Mouse (Mus musculus) heart, embryonic 15.5 days (tissue): Measurements from ENCODE around the gene Usp29. TPM values are rescaled to one million over a fixed set of nuclear protein-coding genes. Genes with fewer than 3 reads are reported as not detected.

Experiments
- ATAC-seq: fragments of 200-750 bp; cut with Nextera tagmentation; replicated peaks from 2 replicates; pipeline ENCODE4 v1.8.0; 2017; ENCODE audit warnings: low read depth, moderate TSS enrichment; ENCODE audit not compliant: insufficient number of reproducible peaks, insufficient read depth, low FRiP score
- H3K27ac ChIP-seq: fragments of 300-500 bp; sonication (generic); 2 replicates; pipeline ENCODE4 v1.5.1; 2015; ENCODE audit warnings: mild to moderate bottlenecking, inconsistent platforms
- H3K27me3 ChIP-seq: fragments of 300-500 bp; sonication (generic); 2 replicates; pipeline ENCODE4 v1.6.1; 2015; ENCODE audit warnings: inconsistent platforms
- H3K36me3 ChIP-seq: fragments of 300-500 bp; sonication (generic); 2 replicates; pipeline ENCODE4 v1.6.1; 2015; ENCODE audit warnings: mild to moderate bottlenecking, inconsistent platforms
- H3K4me1 ChIP-seq: fragments of 300-500 bp; sonication (generic); replicated peaks from 2 replicates; pipeline ENCODE4 v1.6.1; 2015; ENCODE audit warnings: inconsistent platforms
- H3K4me2 ChIP-seq: fragments of 300-500 bp; sonication (generic); 2 replicates; pipeline ENCODE4 v1.6.1; 2015; ENCODE audit warnings: inconsistent platforms, mild to moderate bottlenecking, moderate library complexity
- H3K4me3 ChIP-seq: fragments of 300-500 bp; sonication (generic); 2 replicates; pipeline ENCODE4 v1.5.1; 2015; ENCODE audit warnings: mild to moderate bottlenecking, inconsistent platforms
- H3K9ac ChIP-seq: fragments of 300-500 bp; sonication (generic); 2 replicates; pipeline ENCODE4 v1.6.1; 2015; ENCODE audit warnings: mild to moderate bottlenecking, inconsistent platforms
- H3K9me3 ChIP-seq: fragments of 300-500 bp; sonication (generic); replicated peaks from 2 replicates; pipeline ENCODE4 v1.6.1; 2016; ENCODE audit warnings: inconsistent platforms
- whole genome bisulfite sequencing: fragments of 180-500 bp; shearing (Covaris S2); methylation state at CpG from one replicate; pipeline ENCODE4 v1.1.7; 2015; ENCODE audit warnings: mixed read lengths; 5-methylcytosine and 5-hydroxymethylcytosine counted together
- polyA plus RNA-seq: library from polyadenylated mRNA; unstranded; fragments of >200 nt; fragmentation: Nextera tagmentation; extraction: Ambion mirVana; gene quantifications from 2 replicates; pipeline ENCODE4 v1.2.1, GENCODE M21; 2015

Usp29 gene
- polyA plus RNA-seq, 1 experiment from 2014 or later: 5.6 TPM

DNA sequence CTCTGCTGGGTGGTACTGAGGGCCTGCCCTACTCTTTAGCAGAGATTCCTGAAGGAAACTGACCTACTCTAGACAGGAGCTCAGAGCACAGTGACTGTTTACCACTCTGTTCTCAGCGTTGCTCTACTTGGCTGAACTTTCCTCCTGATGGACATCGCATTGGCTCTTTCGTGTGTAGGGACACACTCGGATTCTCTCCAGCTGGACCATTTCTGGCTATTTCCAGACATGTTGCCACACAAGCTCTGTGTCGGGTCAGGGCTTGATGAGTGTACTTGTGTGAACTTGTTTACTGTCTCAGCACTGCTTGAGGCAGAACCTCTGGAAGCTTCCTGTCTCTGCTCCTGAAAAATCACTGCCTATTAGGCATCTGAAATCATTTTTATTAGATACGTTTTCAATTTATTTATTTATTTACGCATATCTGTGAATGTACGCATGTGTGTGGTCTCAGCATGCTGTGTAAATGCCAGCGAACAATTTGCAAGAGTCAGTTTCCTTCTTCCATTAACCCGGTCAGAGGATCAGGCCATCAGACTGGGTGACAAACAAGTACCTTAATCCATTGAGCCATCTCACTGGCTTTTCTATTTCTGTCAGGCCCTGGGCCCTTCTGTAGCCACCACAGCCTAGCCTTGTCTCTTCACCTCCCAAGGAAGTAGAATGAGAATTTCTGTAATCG lies 95.7 kb downstream of the Usp29 start:
- Histone ChIP-seq H3K9me3 (no peaks in the 10 kb centered on the region), H3K27ac (no peak overlapping the region), H3K4me2 (no peak overlapping the region), H3K9ac (no peak overlapping the region), H3K27me3 (no peaks in the 10 kb centered on the region), H3K36me3 (no peaks in the 10 kb centered on the region), H3K4me3 (no peak overlapping the region), H3K4me1 (no peaks in the 10 kb centered on the region)
- WGBS: 73% methylated on average over 11 of the region's 11 CpGs
- ATAC-seq: 0 out of 2 replicates have a peak, but pooled peaks have one; percentile 22

DNA sequence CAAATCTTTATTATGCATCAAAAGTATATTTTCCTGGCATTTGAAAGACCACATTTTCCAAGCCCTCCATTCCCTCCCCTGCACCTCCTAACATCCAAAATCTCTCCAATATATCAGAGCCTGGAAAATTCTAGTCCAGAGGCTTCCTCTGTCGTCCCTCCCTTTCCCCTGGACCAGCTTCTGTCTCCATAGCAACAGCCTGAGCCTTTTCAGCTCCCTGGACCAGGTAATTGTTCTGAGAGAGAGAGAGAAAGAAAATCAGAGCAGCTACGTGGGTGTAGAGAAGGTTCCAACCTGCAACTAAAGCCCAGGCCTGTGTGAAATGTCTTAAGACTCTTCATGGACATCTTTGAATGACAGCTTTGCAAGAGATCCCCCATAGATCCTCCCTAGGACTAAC lies 98.8 kb downstream of the Usp29 start:
- WGBS: 44% methylated on average over 2 of the region's 2 CpGs
- no peak overlapping the region for H3K4me2 ChIP-seq

DNA sequence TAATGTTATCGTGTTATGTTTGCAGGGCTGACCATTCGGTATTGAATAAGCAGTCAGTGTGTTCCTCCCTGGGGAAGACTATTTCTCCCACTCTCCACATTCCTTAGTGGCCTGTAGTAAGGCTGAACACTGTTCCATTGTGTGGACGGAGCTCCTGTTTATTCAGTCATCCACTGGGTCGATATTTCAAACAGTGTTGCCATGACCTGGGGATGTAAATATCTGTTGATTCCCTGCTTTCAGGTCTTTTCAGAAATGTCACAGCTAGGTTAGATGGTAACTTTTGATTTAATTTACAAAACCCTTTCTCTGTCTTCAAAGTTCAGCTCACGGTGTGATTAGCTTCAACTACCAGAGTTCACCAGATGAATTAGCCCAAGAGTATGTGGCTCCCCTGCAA lies 104.6 kb downstream of the Usp29 start:
- Histone ChIP-seq H3K27ac (no peak overlapping the region), H3K4me3 (no peak overlapping the region), H3K9me3 (no peaks in the 10 kb centered on the region), H3K9ac (no peak overlapping the region), H3K4me1 (no peaks in the 10 kb centered on the region), H3K27me3 (no peaks in the 10 kb centered on the region), H3K36me3 (no peaks in the 10 kb centered on the region), H3K4me2 (no peak overlapping the region)
- WGBS: 58% methylated on average over 5 of the region's 5 CpGs
- no peak for ATAC-seq

More for the DNA sequence above, 98.8 kb downstream of the Usp29 start:
- no peak for ATAC-seq
- Histone ChIP-seq H3K9ac (no peak overlapping the region), H3K27ac (no peak overlapping the region), H3K27me3 (no peaks in the 10 kb centered on the region), H3K36me3 (no peaks in the 10 kb centered on the region), H3K4me3 (no peak overlapping the region), H3K4me1 (no peaks in the 10 kb centered on the region), H3K9me3 (no peaks in the 10 kb centered on the region)

DNA sequence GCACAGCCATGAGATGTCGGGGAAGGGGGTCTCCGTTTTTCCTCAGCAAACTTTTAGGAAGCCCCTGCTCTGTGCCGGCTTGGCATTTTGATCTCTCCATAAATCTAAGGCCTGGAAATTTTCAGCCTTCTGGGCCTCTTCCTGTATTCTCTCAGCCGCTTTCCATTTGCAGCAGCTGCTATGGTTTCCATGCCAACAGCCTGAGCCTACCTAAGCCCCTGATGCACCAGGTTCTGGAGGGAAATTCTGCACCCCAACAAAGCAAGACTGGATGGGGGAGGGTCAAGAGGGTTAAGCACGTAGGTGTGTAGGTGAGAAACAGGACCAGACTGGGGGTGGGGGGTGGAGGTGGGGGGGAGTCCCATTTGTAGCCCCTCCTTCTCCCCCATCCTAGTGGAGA lies 105.0 kb downstream of the Usp29 start:
- H3K27ac ChIP-seq: no peak overlapping the region
- no peak for ATAC-seq

DNA sequence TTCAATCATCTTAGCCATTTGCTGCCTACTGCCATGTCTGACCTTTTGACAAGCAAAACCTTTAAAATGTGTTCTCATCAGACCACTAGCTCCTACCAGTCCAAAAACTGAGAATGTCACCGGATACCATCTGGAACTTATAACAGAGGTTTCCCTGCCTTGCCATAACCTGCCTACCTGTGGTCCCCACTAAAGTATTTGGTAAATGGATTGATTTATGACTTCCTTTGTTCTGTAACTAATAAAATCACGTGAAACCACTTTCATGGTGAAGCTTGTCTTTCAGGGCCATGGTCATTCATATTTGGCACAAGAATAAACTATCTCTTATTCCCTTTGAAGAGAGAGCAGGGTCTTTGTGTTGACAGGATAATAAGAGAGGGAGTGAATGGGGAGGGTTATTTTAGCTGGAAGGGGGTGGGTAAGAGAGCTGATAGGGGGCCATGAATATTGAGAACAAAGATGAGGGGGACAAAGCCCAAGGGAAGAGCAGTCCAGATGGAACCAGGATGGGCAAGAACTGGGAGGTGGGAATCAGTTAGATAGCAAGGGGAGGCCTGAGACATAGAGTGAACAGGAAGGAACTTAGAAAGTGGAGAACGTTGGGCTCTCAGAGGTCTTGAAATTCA lies 107.0 kb downstream of the Usp29 start:
- WGBS: 62% methylated on average over 3 of the region's 3 CpGs
- Histone ChIP-seq H3K4me1 (no peaks in the 10 kb centered on the region), H3K27ac (no peak overlapping the region), H3K9me3 (no peaks in the 10 kb centered on the region), H3K36me3 (no peaks in the 10 kb centered on the region), H3K4me2 (no peak overlapping the region), H3K27me3 (no peaks in the 10 kb centered on the region), H3K4me3 (no peak overlapping the region), H3K9ac (no peak overlapping the region)
- no peak for ATAC-seq

More for the DNA sequence above, 105.0 kb downstream of the Usp29 start:
- no peaks in the 10 kb centered on the region for H3K27me3 ChIP-seq
- H3K4me2 ChIP-seq: no peak overlapping the region
- 36% methylated on average over 5 of the region's 5 CpGs for WGBS
- no peaks in the 10 kb centered on the region for H3K4me1 ChIP-seq
- no peaks in the 10 kb centered on the region for H3K36me3 ChIP-seq
- H3K4me3 ChIP-seq: no peak overlapping the region
- no peaks in the 10 kb centered on the region for H3K9me3 ChIP-seq
- no peak overlapping the region for H3K9ac ChIP-seq

DNA sequence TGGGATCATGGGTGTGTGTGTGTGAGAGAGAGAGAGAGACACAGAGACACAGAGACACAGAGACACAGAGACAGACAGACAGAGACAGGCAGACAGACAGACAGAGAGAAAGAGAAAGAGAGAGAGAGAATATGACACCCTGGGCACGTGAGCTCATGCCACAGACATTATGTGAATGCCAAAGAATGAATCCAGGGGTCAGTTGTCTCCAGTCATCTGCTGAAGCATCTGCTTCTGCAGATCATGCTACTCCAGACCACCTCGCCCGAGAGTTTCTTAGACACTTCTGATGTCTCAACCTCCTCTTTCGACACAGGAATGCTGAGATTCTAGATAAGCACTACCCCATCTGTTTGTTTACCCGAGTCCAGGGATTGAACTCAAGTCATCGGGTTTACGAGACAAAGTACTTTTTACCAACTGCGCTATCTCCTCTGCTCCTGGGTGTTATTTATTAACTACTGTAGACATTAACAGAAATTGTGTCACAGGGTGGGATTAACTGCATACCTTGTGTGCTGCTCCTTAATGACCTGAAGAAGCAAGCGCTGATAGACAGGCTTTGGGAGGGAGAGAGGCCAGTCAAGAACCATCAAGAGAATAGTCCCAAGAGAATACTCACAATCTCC lies 107.7 kb downstream of the Usp29 start:
- Histone ChIP-seq H3K4me2 (no peak overlapping the region), H3K4me1 (no peaks in the 10 kb centered on the region), H3K9me3 (no peaks in the 10 kb centered on the region), H3K27me3 (no peaks in the 10 kb centered on the region), H3K36me3 (no peaks in the 10 kb centered on the region), H3K4me3 (no peak overlapping the region), H3K27ac (no peak overlapping the region), H3K9ac (no peak overlapping the region)
- WGBS: 41% methylated on average over 9 of the region's 9 CpGs
- no peak for ATAC-seq

DNA sequence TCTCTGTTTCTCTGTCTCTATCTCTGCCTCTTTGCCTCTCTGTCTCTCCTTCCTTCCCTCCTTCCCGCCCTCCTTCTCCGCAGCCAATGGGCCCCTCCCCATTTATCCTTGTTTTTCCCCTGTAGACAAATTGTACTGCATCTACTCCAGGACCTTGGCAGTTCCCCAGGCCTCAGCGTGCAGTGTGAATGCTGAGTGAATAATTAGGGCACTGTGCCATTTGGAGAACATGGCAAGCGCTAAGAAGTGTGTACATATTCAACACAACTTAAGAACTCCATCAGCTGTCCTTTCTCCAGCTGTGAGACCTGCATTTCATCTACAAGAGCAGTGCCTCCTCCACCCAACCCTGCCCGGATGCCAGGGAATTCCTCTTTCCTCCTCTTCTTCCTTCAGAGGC lies 110.5 kb downstream of the Usp29 start:
- Histone ChIP-seq H3K9ac (no peak overlapping the region), H3K27me3 (no peaks in the 10 kb centered on the region), H3K27ac (no peak overlapping the region), H3K4me3 (no peak overlapping the region), H3K9me3 (no peaks in the 10 kb centered on the region), H3K36me3 (no peaks in the 10 kb centered on the region), H3K4me1 (no peaks in the 10 kb centered on the region), H3K4me2 (no peak overlapping the region)
- 57% methylated on average over 5 of the region's 5 CpGs for WGBS
- ATAC-seq: peak; percentile 27; the same call in 1 of the 2 replicates

DNA sequence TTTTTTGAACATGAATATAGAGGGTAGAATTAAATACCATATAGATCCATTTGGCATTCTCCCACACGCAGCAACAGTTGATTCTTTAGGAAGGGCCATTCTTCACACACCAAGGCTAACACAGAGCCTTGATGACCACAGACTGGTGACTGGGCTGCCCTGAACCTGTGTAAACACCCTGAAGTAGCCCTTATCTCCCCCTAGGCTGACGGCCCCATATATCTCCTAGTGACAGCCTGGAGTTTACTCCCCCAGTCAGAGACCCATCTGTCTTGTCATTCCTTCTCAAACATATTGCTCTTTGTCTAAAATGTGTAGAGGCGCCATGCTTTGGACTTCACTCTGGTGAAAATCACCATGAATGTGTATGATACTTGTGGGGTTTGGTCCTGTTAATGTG lies 119.1 kb downstream of the Usp29 start:
- no peak overlapping the region for H3K9ac ChIP-seq
- no peak overlapping the region for H3K4me3 ChIP-seq
- no peaks in the 10 kb centered on the region for H3K27me3 ChIP-seq
- H3K4me1 ChIP-seq: no peaks in the 10 kb centered on the region
- ATAC-seq: no peak
- WGBS: 40% methylated on average over 3 of the region's 3 CpGs
- H3K27ac ChIP-seq: no peak overlapping the region
- H3K4me2 ChIP-seq: no peak overlapping the region
- H3K9me3 ChIP-seq: no peaks in the 10 kb centered on the region
- H3K36me3 ChIP-seq: no peaks in the 10 kb centered on the region

DNA sequence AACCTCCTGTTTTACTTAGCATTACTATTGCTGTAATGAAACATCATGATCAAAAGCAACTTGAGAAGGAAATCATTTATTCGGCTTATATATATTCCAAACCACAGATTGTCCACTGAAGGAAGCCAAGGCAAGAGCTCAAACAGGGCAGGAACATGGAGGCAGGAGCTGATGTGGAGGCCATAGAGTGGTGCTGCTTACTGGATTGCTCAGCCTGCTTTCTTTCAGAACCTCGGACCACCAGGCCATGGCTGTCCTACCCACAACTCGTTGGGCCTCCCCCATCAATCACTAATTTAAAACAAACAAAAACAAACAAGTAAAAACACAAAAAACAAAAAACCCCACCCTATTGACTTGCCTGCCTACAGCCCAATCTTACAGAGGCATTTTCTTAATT lies 119.9 kb downstream of the Usp29 start:
- no peak for ATAC-seq
- Histone ChIP-seq H3K36me3 (no peaks in the 10 kb centered on the region), H3K4me1 (no peaks in the 10 kb centered on the region), H3K4me3 (no peak overlapping the region), H3K4me2 (no peak overlapping the region), H3K27ac (no peak overlapping the region), H3K27me3 (no peaks in the 10 kb centered on the region), H3K9ac (no peak overlapping the region), H3K9me3 (no peaks in the 10 kb centered on the region)
- WGBS: 69% methylated on average over 3 of the region's 3 CpGs

DNA sequence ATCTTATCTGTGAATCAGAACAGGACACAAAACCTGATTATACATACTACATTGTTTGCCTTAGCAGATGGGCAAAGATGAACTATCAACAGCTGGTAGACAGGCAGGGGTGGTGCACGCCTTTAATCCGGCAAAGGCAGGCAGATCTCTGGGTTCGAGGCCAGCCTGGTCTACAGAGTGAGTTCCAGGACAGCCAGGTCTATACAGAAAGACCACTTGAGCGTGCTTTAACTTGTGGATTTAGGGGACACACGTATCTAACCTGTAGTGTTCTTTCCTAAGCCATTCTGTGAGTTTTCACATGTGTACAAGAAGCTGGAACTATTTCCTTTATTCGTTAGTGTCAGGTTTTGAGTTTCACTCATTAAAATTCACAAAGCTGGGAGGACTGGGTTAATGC lies 120.9 kb downstream of the Usp29 start:
- no peaks in the 10 kb centered on the region for H3K27me3 ChIP-seq
- no peak overlapping the region for H3K4me2 ChIP-seq
- no peak overlapping the region for H3K9ac ChIP-seq
- ATAC-seq: no peak
- H3K9me3 ChIP-seq: no peaks in the 10 kb centered on the region
- WGBS: 80% methylated on average over 6 of the region's 6 CpGs
- H3K4me3 ChIP-seq: no peak overlapping the region
- H3K4me1 ChIP-seq: no peaks in the 10 kb centered on the region
- no peak overlapping the region for H3K27ac ChIP-seq
- no peaks in the 10 kb centered on the region for H3K36me3 ChIP-seq

DNA sequence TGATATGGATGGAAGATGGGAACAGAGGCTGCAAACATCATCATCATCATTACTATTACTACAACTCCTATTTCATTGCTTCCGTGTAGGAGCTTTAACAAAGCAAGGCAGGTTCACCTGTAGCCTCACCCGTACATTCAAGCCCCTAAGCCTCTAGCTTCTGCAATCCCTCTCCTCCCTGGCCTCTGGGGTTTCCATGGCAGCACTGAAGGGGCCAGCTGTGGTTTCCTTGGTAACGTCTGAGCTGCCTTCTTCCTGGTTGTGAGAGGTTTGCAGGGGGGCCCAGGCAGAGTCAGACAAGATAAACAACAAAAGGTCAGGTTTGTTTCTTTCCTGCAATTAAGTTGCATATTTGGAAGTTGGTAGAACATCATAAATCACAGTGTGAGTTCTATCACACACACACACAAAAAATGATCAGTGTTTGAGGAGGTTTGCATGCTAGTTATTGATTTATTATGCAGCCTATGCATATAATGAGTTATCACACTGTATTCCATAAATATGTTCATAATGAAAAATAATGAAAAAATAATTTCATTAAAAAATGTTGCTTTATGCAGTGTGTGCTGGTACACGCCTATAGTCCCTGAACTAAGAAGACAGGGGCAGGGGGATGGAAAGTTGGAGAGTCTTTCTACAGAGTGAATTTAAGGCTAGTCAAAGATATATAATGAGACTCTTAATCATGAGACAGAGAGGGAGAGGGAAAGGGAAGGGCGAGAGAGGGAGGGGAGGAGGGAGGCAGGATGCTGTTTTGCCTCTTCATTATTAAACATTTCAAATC lies 121.5 kb downstream of the Usp29 start:
- no peak overlapping the region for H3K27ac ChIP-seq
- 43% methylated on average over 5 of the region's 5 CpGs for WGBS
- no peaks in the 10 kb centered on the region for H3K27me3 ChIP-seq
- no peak for ATAC-seq
- no peak overlapping the region for H3K4me2 ChIP-seq
- H3K9ac ChIP-seq: no peak overlapping the region
- H3K4me1 ChIP-seq: no peaks in the 10 kb centered on the region
- H3K9me3 ChIP-seq: no peaks in the 10 kb centered on the region
- no peak overlapping the region for H3K4me3 ChIP-seq
- H3K36me3 ChIP-seq: no peaks in the 10 kb centered on the region
